Mouse (Mus musculus): ENCODE data around the gene Fndc11. TPM values are rescaled to one million over a fixed set of nuclear protein-coding genes. Genes with fewer than 3 reads are reported as not detected.
A peak's percentile ranks its signal among the peaks of the same experiment; 100 is the strongest.

Gene Fndc11
- total RNA-seq, 2 experiments from 2014 or later: not detected

DNA sequence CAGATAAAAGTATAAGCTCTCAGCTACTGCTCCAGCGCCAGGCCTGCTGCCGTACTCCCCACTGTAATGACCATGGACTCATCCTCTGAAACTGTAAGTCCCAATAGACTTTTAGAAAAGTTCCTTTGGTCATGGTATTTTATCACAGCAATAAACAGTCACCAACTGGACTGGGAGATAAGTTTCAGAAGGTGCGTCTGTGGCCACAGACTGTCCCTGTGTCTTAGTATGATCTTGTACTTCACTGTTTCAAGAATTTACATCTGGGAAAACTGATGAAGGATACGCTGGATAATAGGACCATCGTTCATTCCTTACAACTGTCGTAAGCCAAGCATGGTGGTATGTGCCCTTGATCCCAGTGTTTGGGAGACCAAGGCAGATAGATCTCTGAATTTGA is 3.8 kb upstream of the Fndc11 start:
- no peak for ATAC-seq (replicated peaks; ENCODE audit: poor library complexity, severe bottlenecking)

DNA sequence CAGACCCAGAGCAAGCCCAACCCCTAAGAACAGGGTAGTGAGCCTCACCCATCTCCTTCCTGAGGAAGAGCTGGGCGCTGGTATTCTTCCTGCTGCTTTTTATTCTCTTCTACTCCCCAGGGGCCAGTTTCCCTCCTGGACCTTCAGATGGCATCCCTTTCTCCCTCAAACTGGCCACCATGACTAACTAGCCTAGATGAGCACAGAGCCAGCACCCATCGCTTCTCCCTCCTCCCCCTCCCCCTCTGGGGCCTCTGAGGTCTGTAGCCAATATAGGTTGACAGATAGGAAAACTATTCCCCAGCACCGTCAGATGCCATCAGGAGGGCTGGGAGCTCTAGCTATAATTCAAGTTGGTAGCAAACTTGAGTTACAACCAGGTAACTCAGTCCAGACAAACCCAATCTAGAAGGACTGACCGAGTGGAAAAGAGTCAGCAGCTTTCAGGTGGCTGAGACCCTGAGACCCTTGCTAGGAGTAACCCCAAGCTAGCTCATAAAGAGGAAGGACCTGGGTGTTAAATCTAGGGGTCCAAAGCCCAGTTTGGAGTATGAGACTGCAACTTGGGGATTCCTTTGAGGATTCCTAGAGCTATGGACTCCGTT is 830 bp upstream of the Fndc11 start:
- no peak for ATAC-seq (replicated peaks; ENCODE audit: poor library complexity, severe bottlenecking)

DNA sequence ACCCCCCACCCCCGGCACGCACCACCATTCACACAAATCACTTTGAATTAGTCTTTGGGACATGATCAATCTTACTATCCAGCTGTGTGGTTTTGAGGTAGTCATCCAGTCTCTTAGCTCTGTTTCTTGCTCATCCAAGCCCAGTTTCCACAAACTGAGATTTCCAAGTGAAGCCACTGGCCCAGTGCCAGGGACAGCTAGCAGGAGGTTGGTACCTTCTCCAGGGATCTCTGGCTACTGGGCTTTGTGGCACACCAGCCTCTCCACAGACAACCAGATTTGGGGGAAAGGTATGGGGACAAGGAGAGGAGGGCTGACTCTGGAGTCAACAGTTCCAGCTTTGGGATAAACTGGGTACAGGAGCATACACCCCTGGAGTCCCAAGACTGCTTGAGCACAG is 548 bp downstream of the Fndc11 start:
- no peak for ATAC-seq (replicated peaks; ENCODE audit: poor library complexity, severe bottlenecking)

DNA sequence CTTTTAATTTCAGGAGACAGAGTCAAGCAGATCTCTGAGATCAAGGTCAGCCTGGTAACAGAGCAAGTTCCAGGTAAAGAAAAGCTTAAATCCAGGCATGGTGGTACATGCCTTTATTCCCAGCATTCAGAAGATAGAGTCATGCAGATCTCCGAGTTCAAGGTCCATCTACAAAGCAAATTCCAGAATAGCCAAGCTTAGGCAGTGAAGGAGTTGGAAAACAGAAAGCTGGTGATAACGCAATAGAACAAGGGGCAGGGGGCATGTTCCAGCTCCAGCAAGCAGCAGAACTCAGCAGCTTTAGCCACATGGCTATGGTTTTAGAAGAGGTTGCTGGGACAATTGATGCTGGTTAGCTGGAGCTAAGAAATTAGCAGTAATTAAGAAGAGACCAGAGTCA is 5.2 kb downstream of the Fndc11 start:
- ATAC-seq (replicated peaks; ENCODE audit: poor library complexity, severe bottlenecking): no peak

DNA sequence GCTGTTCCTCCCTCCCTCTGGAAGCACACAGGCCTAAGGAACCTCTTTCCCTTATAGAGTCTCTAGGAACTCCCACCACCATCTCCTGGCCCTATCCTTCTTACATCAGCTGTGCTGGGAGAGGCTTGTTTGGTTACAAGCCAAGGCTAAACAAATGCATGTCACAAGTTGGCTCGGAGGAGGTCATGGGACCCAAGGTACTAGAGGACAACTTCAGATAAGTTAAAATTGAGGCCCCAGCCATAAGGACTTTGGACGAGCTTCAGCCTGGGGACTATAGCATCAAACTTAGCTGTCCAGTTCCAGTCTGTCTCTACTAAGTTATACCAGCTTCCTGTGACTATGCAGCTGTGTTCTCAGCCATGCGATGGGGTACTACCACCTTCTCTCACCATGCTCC is 7.3 kb downstream of the Fndc11 start:
- no peak for ATAC-seq (replicated peaks; ENCODE audit: poor library complexity, severe bottlenecking)

DNA sequence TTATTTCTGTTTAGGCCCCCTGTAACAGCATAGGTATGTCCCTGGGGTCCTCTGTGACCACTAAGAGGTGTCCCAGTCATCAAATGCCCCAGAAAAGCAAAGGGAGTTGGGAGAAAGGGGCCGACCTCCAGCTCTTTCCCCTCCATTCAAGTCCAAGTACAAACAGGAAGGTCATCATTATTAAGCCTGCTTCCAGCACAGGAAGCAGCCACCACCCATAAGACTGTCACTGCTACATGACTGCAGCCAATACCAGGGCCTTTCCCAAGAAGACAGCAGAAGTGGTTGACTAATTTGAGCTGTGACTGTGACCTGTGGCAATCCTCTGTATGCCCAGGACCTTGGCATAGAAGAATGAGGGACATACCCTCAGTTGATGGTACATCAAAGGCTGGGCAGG is 8.5 kb downstream of the Fndc11 start:
- no peak for ATAC-seq (replicated peaks; ENCODE audit: poor library complexity, severe bottlenecking)

DNA sequence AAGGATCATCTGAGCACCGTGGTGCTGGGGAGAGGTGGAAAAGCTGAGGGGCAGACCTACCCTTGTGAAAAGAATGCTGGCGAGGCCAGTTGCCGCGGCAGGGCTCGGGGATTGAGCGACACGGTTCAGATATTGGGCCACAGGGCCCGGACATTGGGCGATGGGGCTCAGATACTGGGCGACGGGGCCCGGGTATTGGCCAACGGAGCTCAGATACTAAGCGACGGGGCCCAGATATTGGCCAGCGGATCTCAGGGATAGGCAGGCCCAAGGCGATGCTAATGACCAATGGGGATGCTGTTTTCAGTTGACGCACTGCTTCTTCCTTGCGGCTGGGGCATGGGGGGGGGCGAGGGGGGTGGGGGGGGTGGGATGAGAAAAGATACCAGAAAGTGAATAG is 11.4 kb downstream of the Fndc11 start:
- ATAC-seq (replicated peaks; ENCODE audit: poor library complexity, severe bottlenecking): no peak

DNA sequence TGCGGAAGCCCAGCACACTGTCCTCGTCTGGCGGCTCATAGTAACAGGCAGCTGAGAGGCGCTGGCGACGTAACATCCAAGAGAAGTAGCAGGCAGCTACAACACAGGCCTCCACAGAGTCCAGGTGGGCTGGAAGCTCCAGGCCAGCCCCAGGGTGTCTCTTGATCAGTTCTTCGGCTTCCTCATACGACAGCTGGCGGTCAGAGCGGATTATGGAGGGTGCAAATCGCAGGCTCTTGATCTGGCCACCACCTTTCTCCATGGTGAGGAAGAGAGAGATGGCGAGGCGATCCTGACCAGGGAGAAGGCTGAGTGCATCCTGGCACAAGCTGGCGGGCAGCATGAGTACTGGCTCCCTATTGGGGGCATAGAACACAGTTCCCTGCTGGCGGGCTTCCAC is 13.6 kb downstream of the Fndc11 start:
- no peak for ATAC-seq (replicated peaks; ENCODE audit: poor library complexity, severe bottlenecking)

DNA sequence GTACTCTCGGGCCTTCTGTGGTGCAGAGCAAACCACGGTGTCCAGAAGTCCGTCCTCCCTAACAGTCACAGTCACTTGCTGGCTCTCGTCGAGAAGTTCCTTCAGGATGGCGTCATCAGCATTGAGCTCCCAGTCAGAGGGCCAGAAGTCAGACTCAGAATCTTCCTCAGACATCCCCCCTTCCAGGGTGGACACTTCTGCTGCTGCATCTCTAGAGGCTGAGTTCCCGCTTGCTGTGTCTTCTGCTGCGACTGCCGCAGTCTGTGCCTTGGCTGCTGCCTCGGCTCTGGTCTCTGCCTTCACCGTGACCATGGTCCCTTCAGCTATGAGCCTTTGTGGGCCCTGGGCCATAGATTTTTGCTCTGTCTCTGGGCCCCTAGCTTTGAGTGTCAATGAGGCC is 14.9 kb downstream of the Fndc11 start:
- ATAC-seq (replicated peaks; ENCODE audit: poor library complexity, severe bottlenecking): no peak

DNA sequence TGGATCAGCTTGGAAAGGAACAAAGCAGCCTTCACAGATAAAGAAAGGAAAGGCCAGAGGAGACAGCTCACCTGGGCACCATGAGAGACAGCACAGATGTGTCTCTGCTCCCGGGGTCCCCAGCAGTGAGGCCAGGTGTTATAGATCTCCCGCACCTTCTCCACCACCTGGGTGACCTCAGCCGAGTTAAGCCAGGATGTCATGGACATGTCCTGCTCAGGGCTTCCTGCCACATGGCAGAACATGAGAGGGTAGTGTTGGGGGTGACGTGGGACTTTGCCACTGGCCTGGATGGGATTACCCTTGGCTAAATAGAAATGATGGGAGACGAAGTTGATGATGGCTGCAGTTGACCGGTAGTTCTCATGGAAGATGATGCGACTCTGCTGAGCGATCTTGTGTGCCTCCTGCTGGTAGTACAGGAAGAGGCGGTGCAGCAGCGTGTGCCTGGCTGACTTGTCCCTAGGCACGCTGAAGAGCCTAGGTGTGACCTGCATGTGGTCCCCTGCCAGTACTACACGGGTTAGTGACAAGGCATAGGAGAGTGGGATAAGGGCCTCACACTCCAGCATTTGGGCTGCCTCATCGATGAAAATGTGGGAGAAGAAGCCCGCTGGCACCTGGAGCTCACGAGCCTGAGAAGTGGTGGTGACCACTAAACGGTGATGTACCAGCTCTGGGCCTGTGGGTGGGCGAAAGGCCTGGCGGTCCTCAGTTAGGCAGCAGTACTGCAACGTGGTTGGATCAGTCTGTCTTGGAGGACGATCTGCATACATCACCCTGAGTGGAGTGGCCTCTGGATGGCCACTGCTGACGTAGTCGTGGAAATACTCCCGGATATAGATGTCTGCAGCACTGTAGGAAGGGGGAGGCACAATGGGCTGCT is 16.1 kb downstream of the Fndc11 start:
- ATAC-seq (replicated peaks; ENCODE audit: poor library complexity, severe bottlenecking): no peak

DNA sequence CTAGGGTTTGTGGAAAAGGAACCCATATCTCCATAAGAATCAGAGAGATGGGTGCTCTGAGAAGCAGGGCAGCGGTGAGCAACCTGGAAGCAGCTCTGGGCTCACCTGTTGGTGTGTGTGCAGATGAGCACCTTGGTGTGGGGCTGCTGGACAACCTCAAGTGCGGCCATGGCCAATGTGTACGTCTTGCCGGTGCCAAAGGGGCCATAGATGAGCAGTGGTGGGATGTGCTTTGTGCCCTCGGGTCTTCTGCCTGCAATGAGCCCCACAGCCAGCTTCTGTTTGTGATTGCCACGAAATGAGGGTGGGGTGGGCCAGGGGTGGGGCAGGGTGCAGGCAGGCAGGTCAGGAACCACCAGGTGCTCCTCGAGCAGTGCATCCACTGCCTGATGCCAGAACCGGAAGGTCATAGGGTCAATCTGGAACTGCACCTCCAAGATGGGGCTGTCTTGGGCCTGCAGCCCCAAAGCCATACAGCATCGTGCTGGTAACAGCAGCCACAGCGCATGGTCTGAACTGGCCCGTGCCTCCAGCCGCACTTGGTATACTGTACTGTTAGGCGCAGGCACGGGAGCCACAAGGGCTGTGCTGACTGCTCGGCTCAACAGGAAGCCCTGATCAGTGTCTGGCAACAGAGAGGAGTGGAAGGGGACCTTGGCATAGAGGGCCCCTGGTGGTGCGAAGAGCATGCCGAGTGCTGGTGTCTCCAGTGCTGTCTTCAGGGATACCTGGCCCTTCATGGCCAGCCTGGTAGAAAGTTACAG is 17.6 kb downstream of the Fndc11 start:
- ATAC-seq (replicated peaks; ENCODE audit: poor library complexity, severe bottlenecking): no peak

DNA sequence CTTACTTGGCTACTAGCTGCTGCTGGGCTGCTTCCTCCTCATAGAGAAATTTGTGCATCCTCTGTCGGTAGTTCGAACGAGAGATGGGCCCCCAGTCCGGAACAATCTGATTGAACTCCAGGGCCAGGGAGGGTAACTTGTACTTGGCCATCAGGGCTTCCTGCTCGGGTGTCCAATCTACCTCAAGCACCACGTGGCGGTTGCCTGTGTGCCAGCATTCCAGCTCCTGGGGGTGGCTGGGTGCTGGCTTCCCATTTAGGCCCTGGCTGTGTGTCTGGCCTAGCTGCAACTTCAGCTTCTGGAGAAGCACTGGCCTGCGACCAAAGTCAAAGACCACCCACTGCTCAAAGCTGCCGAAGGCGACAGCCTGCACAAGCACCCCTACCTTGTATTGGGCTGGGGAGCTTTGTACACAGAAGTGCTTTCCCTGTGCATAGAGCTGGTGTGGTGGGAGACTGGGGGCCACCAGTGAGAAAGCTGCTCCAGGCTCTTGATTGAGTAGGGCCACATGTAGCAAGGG is 18.3 kb downstream of the Fndc11 start:
- no peak for ATAC-seq (replicated peaks; ENCODE audit: poor library complexity, severe bottlenecking)

DNA sequence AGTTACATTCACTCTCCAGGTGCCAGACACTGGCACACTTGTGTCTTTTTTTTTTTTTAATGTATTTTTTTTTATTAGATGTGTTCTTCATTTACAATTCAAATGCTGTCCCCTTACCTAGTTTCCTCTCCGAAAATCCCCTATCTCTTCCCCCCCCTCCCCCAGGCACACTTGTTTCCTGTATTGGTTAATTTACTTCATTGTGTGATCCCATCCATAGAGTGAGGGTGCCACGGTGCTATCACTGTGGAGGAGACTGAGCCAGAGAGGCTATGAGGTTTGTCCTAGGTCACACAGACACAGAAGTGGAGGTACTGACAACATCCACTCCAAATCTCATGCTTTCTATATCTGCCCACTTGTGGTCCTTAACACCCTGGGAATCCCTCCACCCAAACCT is 19.0 kb downstream of the Fndc11 start:
- ATAC-seq (replicated peaks; ENCODE audit: poor library complexity, severe bottlenecking): no peak

DNA sequence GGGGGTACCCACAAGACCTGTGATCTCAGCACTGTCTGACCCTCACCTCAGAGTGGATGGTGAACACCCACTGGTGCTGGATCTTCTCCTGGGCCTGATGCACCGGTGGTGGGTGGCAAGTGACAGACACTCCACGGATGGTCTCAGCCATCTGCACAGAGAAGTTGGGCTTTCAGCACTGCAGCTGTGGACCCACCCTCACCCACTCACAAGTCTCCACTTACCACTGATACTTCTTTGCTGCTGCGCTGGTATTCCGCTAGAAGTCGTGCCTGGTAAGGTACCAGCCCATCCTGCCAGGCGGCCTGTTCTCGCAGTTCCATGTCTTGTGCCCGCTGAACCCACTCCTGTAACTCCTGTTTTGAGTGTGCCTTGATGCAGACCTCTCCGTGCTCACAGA is 19.4 kb downstream of the Fndc11 start:
- no peak for ATAC-seq (replicated peaks; ENCODE audit: poor library complexity, severe bottlenecking)

DNA sequence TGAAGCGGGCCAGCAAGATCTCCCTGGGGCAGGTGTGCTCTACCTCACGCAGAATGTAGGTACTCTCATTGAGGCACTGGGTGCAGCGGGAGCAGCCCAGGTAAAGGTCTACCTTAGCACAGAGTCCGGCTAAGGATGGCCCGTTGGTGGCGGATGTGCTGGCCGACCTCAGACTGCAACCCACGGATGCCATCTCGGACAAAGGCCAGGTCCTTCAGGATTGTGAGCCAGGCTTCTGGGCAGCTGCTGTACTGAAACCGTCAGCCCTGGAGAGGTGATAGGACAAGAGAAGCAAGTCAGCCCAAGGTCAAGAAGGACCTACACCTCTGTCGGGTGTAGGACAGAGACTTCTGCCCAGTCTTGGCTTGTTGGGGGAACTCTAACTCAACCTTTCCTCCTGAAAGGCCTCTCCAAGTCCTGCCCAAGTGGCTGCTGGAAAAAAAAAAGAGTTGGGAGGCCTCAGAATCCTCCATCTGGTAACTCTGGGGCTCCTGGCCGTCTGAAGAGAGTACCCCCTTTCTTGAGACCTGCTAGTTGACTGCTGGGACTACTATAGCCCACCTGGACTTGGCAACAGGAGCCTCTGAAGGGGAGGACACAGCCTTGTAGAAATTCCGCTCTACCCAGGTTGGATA is 21.1 kb downstream of the Fndc11 start:
- no peak for ATAC-seq (replicated peaks; ENCODE audit: poor library complexity, severe bottlenecking)

DNA sequence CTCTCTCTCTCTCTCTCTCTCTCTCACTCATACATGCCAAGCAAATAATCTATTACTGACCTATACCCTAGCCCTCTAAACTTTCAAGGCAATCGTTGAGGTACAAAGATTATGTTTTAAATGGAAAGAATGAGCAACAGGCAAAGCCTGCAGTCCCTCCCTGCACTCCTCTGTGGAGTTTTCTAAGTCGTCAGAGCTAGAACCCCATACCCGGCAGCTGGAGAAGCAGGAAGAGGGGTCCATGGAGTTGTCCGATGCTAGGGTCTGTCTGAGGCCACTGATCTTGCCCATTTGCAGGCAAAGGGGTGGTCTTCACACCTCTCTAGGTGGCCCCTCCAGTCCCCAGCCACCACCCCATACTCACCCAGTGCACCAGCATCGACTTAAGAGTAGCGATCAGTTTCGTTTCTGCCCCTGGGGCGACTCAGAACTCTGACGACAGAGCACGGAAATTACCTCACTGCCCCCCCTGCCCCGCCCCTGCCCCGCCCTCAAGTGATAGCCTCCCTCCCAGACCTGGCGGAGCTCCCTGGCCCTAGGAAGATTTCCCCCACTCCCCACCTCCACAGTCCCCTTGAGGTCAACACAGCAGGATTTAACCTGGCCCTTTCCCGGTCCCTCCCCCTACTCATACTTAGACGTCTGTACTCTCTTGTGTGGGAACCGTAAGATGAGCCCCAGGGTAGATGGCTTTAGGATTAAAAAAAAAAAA is 21.9 kb downstream of the Fndc11 start, which contains the start of gene Helz2:
TSS of gene Helz2 (minus strand) at position 426 of the 712 bp plus-strand sequence.
- ATAC-seq (replicated peaks; ENCODE audit: poor library complexity, severe bottlenecking): peak; percentile 72

DNA sequence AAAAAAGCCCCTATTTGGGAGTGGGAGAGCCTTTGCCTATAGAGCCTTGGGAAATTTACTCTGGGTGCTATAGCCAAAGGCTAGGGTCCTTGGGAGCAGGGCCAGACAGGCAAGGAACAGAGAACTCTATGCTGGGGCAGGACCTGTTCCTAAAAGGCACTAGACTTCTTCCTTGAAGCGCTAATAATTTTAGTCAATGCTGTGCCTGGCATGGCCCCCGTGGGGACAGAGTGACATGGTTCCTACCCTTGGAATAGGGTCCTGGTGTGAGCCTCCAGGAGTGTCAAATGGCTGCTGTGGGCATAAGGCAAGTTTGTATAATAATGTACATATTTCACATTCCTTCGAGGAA is 22.5 kb downstream of the Fndc11 start:
- no peak for ATAC-seq (replicated peaks; ENCODE audit: poor library complexity, severe bottlenecking)

DNA sequence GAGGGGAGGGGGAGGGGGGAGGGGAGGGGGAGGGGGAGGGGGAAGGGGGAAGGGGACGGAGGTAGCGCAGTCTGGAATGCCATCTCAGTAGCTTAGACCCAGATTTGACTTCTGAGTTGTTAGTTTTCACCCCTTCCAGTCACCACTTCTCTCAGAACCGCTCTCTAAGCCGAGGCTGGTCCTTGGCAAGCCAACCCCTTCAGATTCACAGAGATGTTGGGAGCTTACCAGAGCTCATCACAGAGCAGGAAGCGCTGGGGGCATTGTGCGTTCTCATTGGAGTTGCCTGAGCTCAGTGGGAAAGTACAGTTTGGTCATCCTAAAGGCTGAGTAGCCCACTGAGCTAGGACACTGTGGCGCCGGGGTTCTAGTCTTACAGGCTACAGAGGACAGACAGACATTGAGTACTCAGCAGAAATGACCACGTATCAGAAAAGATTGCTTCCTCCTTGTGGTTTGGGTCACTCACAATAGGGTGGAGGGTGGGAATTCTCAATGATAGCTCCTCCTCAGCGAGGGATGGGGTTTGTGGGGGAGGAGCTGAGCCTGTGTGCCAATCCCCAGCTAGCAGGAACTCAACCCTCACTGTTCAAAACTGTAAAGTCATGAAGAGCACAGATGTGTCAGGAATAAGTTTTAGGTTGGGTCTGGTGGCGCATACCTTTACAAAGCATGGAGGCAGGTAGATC is 24.0 kb downstream of the Fndc11 start:
- ATAC-seq (replicated peaks; ENCODE audit: poor library complexity, severe bottlenecking): peak; percentile 93

DNA sequence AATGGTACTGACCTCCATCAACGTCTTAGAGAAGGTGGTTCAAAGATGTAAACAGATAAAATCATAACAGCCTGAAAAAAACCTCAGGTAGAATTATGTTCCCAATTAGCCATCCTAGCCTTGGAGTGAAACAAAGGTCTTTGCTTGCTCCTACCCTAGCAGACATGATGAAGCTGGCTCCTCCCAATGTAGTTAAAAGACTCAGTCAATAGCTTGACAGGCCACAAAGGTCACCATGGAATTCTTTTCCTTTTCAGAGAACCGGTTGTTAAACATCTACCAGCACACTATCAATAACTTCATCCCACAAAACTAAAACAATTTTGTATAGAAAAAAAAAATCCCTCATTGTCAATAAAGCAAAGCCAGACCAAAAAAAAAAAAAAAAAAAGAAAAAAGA is 25.2 kb downstream of the Fndc11 start:
- no peak for ATAC-seq (replicated peaks; ENCODE audit: poor library complexity, severe bottlenecking)

Measured in granulocyte monocyte progenitor cell, adult 5-6 weeks (primary cell).